Mouse (Mus musculus): ENCODE measurements around the gene Dennd2a.

- TF ChIP-seq POLR2A (IDR thresholded peaks at IDR 0.05; ENCODE audit: insufficient read depth, low read depth, low read length) (no peak), CTCF (IDR thresholded peaks at IDR 0.05; ENCODE audit: insufficient read depth, low read depth, low read length) (peak; percentile 38; the same call in 1 of the 2 replicates)
Measured at GRCm38 (mm10) chr6:39462621-39463538, 94.8 kb downstream of the Dennd2a start.
